Mouse (Mus musculus) ES-Bruce4 (cell line): Measurements from ENCODE around the gene Abcd2.

Experiments used
- CTCF ChIP-seq: IDR thresholded peaks from one replicate; pipeline ENCODE4 v1.8.1; 2011; ENCODE audit warnings: low read depth, low read length
- POLR2A ChIP-seq: IDR thresholded peaks from one replicate; pipeline ENCODE4 v1.8.1; 2011; ENCODE audit warnings: low read length; ENCODE audit not compliant: insufficient read depth

- TF ChIP-seq CTCF (no peak), POLR2A (no peak)
Measured at GRCm38 (mm10) chr15:91103305-91103704, 88.3 kb downstream of the Abcd2 start.
